Mouse (Mus musculus) MEL (cell line): ENCODE data around the gene Fdxr. TPM values are rescaled to one million over a fixed set of nuclear protein-coding genes. Genes with fewer than 3 reads are reported as not detected.

Experiments used
- DNase-seq: peaks from one replicate; pipeline ENCODE4 v3.0.0; 2011; ENCODE audit warnings: low read depth, low spot score
- H3K27ac ChIP-seq: 2 replicates; pipeline ENCODE4 v1.5.1; 2012; ENCODE audit warnings: low read depth, mild to moderate bottlenecking, control low read depth, low read length, moderate library complexity; ENCODE audit not compliant: control insufficient read depth
- H3K27me3 ChIP-seq, 2 experiments: fragments of 150-350 bp in 1 of 2; sonication (generic) in 1 of 2; 2 replicates each; pipeline ENCODE4 v1.6.1; 2012; ENCODE audit warnings: low read length in 2 of 2, mild to moderate bottlenecking in 2 of 2, improper control_type of control experiment in 1 of 2, moderate library complexity in 1 of 2; ENCODE audit not compliant: insufficient read depth in 2 of 2, control insufficient read depth in 1 of 2
- H3K36me3 ChIP-seq, 2 experiments: 2 replicates each; pipeline ENCODE4 v1.6.1; 2012 to 2014; ENCODE audit warnings: low read length in 2 of 2, improper control_type of control experiment in 1 of 2, inconsistent platforms in 1 of 2, mild to moderate bottlenecking in 1 of 2; ENCODE audit not compliant: insufficient read depth in 2 of 2, control insufficient read depth in 1 of 2
- H3K4me1 ChIP-seq, 2 experiments: fragments of 150-350 bp in 1 of 2; sonication (generic) in 1 of 2; 2 replicates each; pipeline ENCODE4 v1.6.1; 2012; ENCODE audit warnings: low read length in 2 of 2, improper control_type of control experiment in 1 of 2, mild to moderate bottlenecking in 1 of 2; ENCODE audit not compliant: insufficient read depth in 2 of 2, control insufficient read depth in 1 of 2
- H3K4me3 ChIP-seq, 2 experiments: fragments of 150-350 bp in 1 of 2; sonication (generic) in 1 of 2; 2 replicates each; pipeline ENCODE4 v1.5.1; 2012; ENCODE audit warnings: low read depth in 2 of 2, low read length in 2 of 2, mild to moderate bottlenecking in 2 of 2, moderate library complexity in 2 of 2, control low read depth in 1 of 2, improper control_type of control experiment in 1 of 2; ENCODE audit not compliant: control insufficient read depth in 1 of 2, insufficient read depth in 1 of 2
- H3K79me2 ChIP-seq: 2 replicates; pipeline ENCODE4 v1.6.1; 2012; ENCODE audit warnings: mild to moderate bottlenecking, low read length, moderate library complexity; ENCODE audit not compliant: control insufficient read depth, poor library complexity, insufficient read depth
- H3K9ac ChIP-seq: 2 replicates; pipeline ENCODE4 v1.6.1; 2012; ENCODE audit warnings: low read depth, mild to moderate bottlenecking, control low read depth, low read length, moderate library complexity; ENCODE audit not compliant: control insufficient read depth, poor library complexity, severe bottlenecking
- H3K9me3 ChIP-seq: fragments of 150-350 bp; sonication (generic); replicated peaks from 2 replicates; pipeline ENCODE4 v1.6.1; 2012; ENCODE audit warnings: mild to moderate bottlenecking, low read length, improper control_type of control experiment, moderate library complexity; ENCODE audit not compliant: insufficient read depth
- CHD1 ChIP-seq: IDR thresholded peaks from 2 replicates; pipeline ENCODE4 v1.6.1; 2012; ENCODE audit warnings: low read depth, mild to moderate bottlenecking, inconsistent platforms, low read length, improper control_type of control experiment
- CTCF ChIP-seq, 3 experiments: IDR thresholded peaks in 2 of 3; conservative IDR thresholded peaks in 1 of 3; 2 replicates each; pipeline ENCODE4 v1.5.1; 2011 to 2012; ENCODE audit warnings: low read length in 3 of 3, low read depth in 2 of 3, mild to moderate bottlenecking in 2 of 3, improper control_type of control experiment in 1 of 3, inconsistent platforms in 1 of 3, mixed read lengths in 1 of 3, moderate library complexity in 1 of 3; ENCODE audit not compliant: control insufficient read depth in 1 of 3, insufficient read depth in 1 of 3, poor library complexity in 1 of 3, severe bottlenecking in 1 of 3
- E2F4 ChIP-seq: IDR thresholded peaks from 2 replicates; pipeline ENCODE4 v1.6.1; 2011; ENCODE audit warnings: low read depth, low read length, improper control_type of control experiment, borderline replicate concordance
- ELF1 ChIP-seq: IDR thresholded peaks from 2 replicates; pipeline ENCODE4 v1.6.1; 2014; ENCODE audit warnings: low read depth, mild to moderate bottlenecking, inconsistent platforms, low read length, improper control_type of control experiment, moderate library complexity
- GATA1 ChIP-seq: IDR thresholded peaks from 2 replicates; pipeline ENCODE4 v1.6.1; 2011; ENCODE audit warnings: low read depth, low read length, improper control_type of control experiment
- HCFC1 ChIP-seq: IDR thresholded peaks from 2 replicates; pipeline ENCODE4 v1.6.1; 2012; ENCODE audit warnings: low read depth, mild to moderate bottlenecking, inconsistent platforms, low read length, improper control_type of control experiment, moderate library complexity
- JUND ChIP-seq: IDR thresholded peaks from 2 replicates; pipeline ENCODE4 v1.6.1; 2011; ENCODE audit warnings: low read depth, mild to moderate bottlenecking, improper control_type of control experiment, low read length
- KAT2A ChIP-seq: conservative IDR thresholded peaks from 2 replicates; pipeline ENCODE4 v1.6.1; 2012; ENCODE audit warnings: low read depth, low read length, improper control_type of control experiment, inconsistent platforms
- MAFK ChIP-seq: IDR thresholded peaks from 2 replicates; pipeline ENCODE4 v1.6.1; 2011; ENCODE audit warnings: low read depth, mild to moderate bottlenecking, low read length, improper control_type of control experiment, borderline replicate concordance
- MAZ ChIP-seq: IDR thresholded peaks from 2 replicates; pipeline ENCODE4 v1.6.1; 2012; ENCODE audit warnings: low read depth, mild to moderate bottlenecking, inconsistent platforms, low read length, improper control_type of control experiment
- MXI1 ChIP-seq: IDR thresholded peaks from 2 replicates; pipeline ENCODE4 v1.6.1; 2011; ENCODE audit warnings: mild to moderate bottlenecking, low read depth, low read length, improper control_type of control experiment
- MYC ChIP-seq: IDR thresholded peaks from 2 replicates; pipeline ENCODE4 v1.6.1; 2011; ENCODE audit warnings: low read depth, mild to moderate bottlenecking, low read length, improper control_type of control experiment, moderate library complexity
- POLR2AphosphoS2 ChIP-seq: IDR thresholded peaks from 2 replicates; pipeline ENCODE4 v1.6.1; 2011; ENCODE audit warnings: low read length, improper control_type of control experiment
- RAD21 ChIP-seq: IDR thresholded peaks from 2 replicates; pipeline ENCODE4 v1.6.1; 2011; ENCODE audit warnings: mild to moderate bottlenecking, low read depth, low read length, improper control_type of control experiment
- RCOR1 ChIP-seq: IDR thresholded peaks from 2 replicates; pipeline ENCODE4 v1.6.1; 2012; ENCODE audit warnings: low read depth, mild to moderate bottlenecking, inconsistent platforms, low read length, improper control_type of control experiment
- SIN3A ChIP-seq: IDR thresholded peaks from 2 replicates; pipeline ENCODE4 v1.6.1; 2012; ENCODE audit warnings: low read length, improper control_type of control experiment, inconsistent platforms
- TBP ChIP-seq: IDR thresholded peaks from 2 replicates; pipeline ENCODE4 v1.8.0; 2011; ENCODE audit warnings: low read depth, low read length, improper control_type of control experiment
- TCF12 ChIP-seq: IDR thresholded peaks from 2 replicates; pipeline ENCODE4 v1.6.1; 2014; ENCODE audit warnings: low read depth, mild to moderate bottlenecking, inconsistent platforms, low read length, improper control_type of control experiment, moderate library complexity
- ZKSCAN1 ChIP-seq: IDR thresholded peaks from 2 replicates; pipeline ENCODE4 v1.6.1; 2012; ENCODE audit warnings: low read depth, mild to moderate bottlenecking, inconsistent platforms, low read length, improper control_type of control experiment, moderate library complexity
- polyA plus RNA-seq, 2 experiments: library from polyadenylated mRNA; stranded (reverse) in 1 of 2; unstranded in 1 of 2; fragments of >175 nt in 1 of 2; fragments of >200 nt in 1 of 2; gene quantifications; 2 replicates each; pipeline versions ENCODE4 v1.2.1 to v1.2.4; 2012; ENCODE audit warnings: low replicate concordance in 2 of 2, low read depth in 1 of 2; ENCODE audit not compliant: insufficient read length in 2 of 2, insufficient read depth in 1 of 2, missing spikeins in 1 of 2
- total RNA-seq: library from RNA; depleted of rRNA; stranded (reverse); fragments of 300-350 nt; gene quantifications from 2 replicates; pipeline ENCODE4 v1.2.3, GENCODE M21; 2012

The Fdxr gene
- total and polyA plus RNA-seq, 3 experiments = 32.7 to 37.7 TPM; not detected in 1

- Histone ChIP-seq H3K4me1 (no peaks in the 10 kb centered on the region), H3K36me3 (no peaks in the 10 kb centered on the region), H3K27me3 (peaks cover 2 to 9% of the 10 kb centered on the region in 2 experiments), H3K9ac (no peak overlapping the region), H3K4me3 (no peak overlapping the region), H3K79me2 (no peaks in the 10 kb centered on the region), H3K27ac (no peak overlapping the region), H3K9me3 (no peaks in the 10 kb centered on the region)
- TF ChIP-seq MAZ (no peak), ZKSCAN1 (no peak), ELF1 (no peak), CTCF (IDR thresholded peaks at IDR 0.05 in 2 of 3, conservative IDR thresholded peaks at IDR 0.05 in 1 of 3; ENCODE audit: control insufficient read depth in 1 of 3, insufficient read depth in 1 of 3, low read depth in 2 of 3, low read length in 3 of 3, poor library complexity in 1 of 3, severe bottlenecking in 1 of 3) (no peak), GATA1 (no peak), RCOR1 (no peak)
- DNase-seq = no peak
Measured at GRCm38 (mm10) chr11:115259134-115259533, 17.7 kb downstream of the Fdxr start.

GRCm38 (mm10) chr11:115257775-115258510, 18.9 kb downstream of the Fdxr start:
- Histone ChIP-seq H3K4me1 (no peaks in the 10 kb centered on the region), H3K27ac (no peak overlapping the region), H3K9me3 (no peaks in the 10 kb centered on the region), H3K27me3 (peaks cover 0 to 9% of the 10 kb centered on the region in 2 experiments), H3K9ac (no peak overlapping the region), H3K79me2 (no peaks in the 10 kb centered on the region)
- DNase-seq = no peak
- TF ChIP-seq HCFC1 = no peak
- 0 out of 2 replicates have a peak, but pooled peaks have one; percentile 32 for TF ChIP-seq SIN3A
- TF ChIP-seq CHD1 = no peak
- no peak for TF ChIP-seq JUND
- TF ChIP-seq, all 39 proteins: peak for 1
- Histone ChIP-seq H3K36me3 (no peaks in the 10 kb centered on the region), H3K4me3 (no peak overlapping the region)

- Histone ChIP-seq H3K27ac (no peak overlapping the region), H3K79me2 (no peaks in the 10 kb centered on the region), H3K9me3 (no peaks in the 10 kb centered on the region), H3K27me3 (peaks cover 0 to 4% of the 10 kb centered on the region in 2 experiments; a peak in 2 of 4 replicates), H3K36me3 (no peaks in the 10 kb centered on the region), H3K4me3 (no peak overlapping the region), H3K9ac (no peak overlapping the region), H3K4me1 (no peaks in the 10 kb centered on the region)
- no peak for DNase-seq
- TF ChIP-seq MXI1 (no peak), MAZ (no peak), KAT2A (no peak), ZKSCAN1 (no peak), MYC (no peak), E2F4 (no peak), TBP (no peak), TCF12 (no peak), ELF1 (no peak), MAFK (no peak), RAD21 (no peak), HCFC1 (no peak), POLR2AphosphoS2 (no peak), CTCF (IDR thresholded peaks at IDR 0.05 in 2 of 3, conservative IDR thresholded peaks at IDR 0.05 in 1 of 3; ENCODE audit: control insufficient read depth in 1 of 3, insufficient read depth in 1 of 3, low read depth in 2 of 3, low read length in 3 of 3, poor library complexity in 1 of 3, severe bottlenecking in 1 of 3) (no peak)
Measured at GRCm38 (mm10) chr11:115251258-115251657, 25.6 kb downstream of the Fdxr start.
